Mouse (Mus musculus): ENCODE measurements around the gene Olfr1392.
A peak's percentile ranks its signal among the peaks of the same experiment; 100 is the strongest.
"Not testable (repeated sequence)": the region's sequence is repeated elsewhere in the genome, so short reads cannot be mapped to it uniquely, and the experiment has no call there.

The Olfr1392 gene

GRCm38 (mm10) chr11:49284982-49285381, at the start of gene Olfr1392:
Gene Olfr1392, plus strand, starts transcription at chr11:49285282.
- not testable (repeated sequence) for DNase-seq (ENCODE audit: low spot score in 2 of 2)

GRCm38 (mm10) chr11:49235459-49236207, 49.4 kb upstream of the Olfr1392 start:
- DNase-seq (ENCODE audit: low spot score in 2 of 2) = no peak

GRCm38 (mm10) chr11:49236891-49237290, 48.2 kb upstream of the Olfr1392 start:
- no peak for DNase-seq (ENCODE audit: low spot score in 2 of 2)

- no peak for DNase-seq (ENCODE audit: low spot score in 2 of 2)
These were observed 47.5 kb upstream of the Olfr1392 start for GRCm38 (mm10) chr11:49237532-49237931.

- DNase-seq (ENCODE audit: low spot score in 2 of 2) = no peak
These were observed 44.8 kb upstream of the Olfr1392 start for GRCm38 (mm10) chr11:49240310-49240709.

GRCm38 (mm10) chr11:49240874-49241273, 44.2 kb upstream of the Olfr1392 start:
- DNase-seq (ENCODE audit: low spot score in 2 of 2) = no peak

GRCm38 (mm10) chr11:49241471-49241870, 43.6 kb upstream of the Olfr1392 start:
- DNase-seq (ENCODE audit: low spot score in 2 of 2) = no peak

- DNase-seq (ENCODE audit: low spot score in 2 of 2) = no peak
These were observed 42.0 kb upstream of the Olfr1392 start for GRCm38 (mm10) chr11:49242944-49243626.

GRCm38 (mm10) chr11:49243727-49244594, 41.1 kb upstream of the Olfr1392 start, which contains the start of gene Mgat1:
Gene Mgat1, plus strand, starts transcription at chr11:49244191.
- DNase-seq (ENCODE audit: low spot score in 2 of 2) = peak; percentile 87 to 91

- no peak for DNase-seq (ENCODE audit: low spot score in 2 of 2)
These were observed 40.5 kb upstream of the Olfr1392 start for GRCm38 (mm10) chr11:49244595-49244930.

GRCm38 (mm10) chr11:49245176-49245575, 39.9 kb upstream of the Olfr1392 start:
- DNase-seq (ENCODE audit: low spot score in 2 of 2) = no peak

GRCm38 (mm10) chr11:49245634-49246415, 39.3 kb upstream of the Olfr1392 start:
- DNase-seq (ENCODE audit: low spot score in 2 of 2) = no peak

- no peak for DNase-seq (ENCODE audit: low spot score in 2 of 2)
These were observed 38.6 kb upstream of the Olfr1392 start for GRCm38 (mm10) chr11:49246523-49246922.

GRCm38 (mm10) chr11:49247255-49247654, 37.8 kb upstream of the Olfr1392 start:
- DNase-seq (ENCODE audit: low spot score in 2 of 2) = no peak

GRCm38 (mm10) chr11:49248226-49248973, 36.7 kb upstream of the Olfr1392 start:
- DNase-seq (ENCODE audit: low spot score in 2 of 2) = peak in 1 of 2 experiments; percentile 36

GRCm38 (mm10) chr11:49248974-49249700, 35.9 kb upstream of the Olfr1392 start:
- no peak for DNase-seq (ENCODE audit: low spot score in 2 of 2)

GRCm38 (mm10) chr11:49249811-49250421, 35.2 kb upstream of the Olfr1392 start:
- DNase-seq (ENCODE audit: low spot score in 2 of 2) = no peak

GRCm38 (mm10) chr11:49250422-49251379, 34.4 kb upstream of the Olfr1392 start:
- DNase-seq (ENCODE audit: low spot score in 2 of 2) = peak; percentile 59 to 67

Measured in frontal cortex, postnatal 36 days (tissue).